23 mouse cellular contexts compared by ENCODE assay signal in the genomic region with DNA sequence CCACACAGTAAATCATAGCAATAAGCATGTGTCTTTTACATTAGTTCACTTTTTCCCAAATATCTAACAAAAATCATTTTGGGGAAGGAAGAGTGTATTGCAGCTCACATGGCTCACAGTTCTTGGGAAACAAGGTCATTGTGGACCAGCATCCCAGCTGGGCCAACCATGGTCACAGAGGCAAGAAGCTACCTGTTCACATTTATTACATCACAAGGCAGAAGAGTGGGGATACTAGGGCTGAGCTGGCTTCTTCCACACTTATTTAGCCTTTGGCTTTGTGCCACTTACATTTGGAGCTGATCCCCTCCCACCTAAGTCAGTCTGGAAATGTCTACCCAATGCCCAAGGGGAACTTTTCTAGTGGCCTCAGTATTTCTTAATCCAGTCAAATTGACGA.
"Had no signal": no experiment of that assay in that cellular context is flagged by ENCODE, and none has a peak within 500 bp of the region (broad histone marks: within the 10 kb centered on the region; RNA-seq: fewer than 3 reads in every experiment).

No protein-coding gene starts in this region.

- H3K9me3 ChIP-seq: kidney, embryonic 15.5 days; limb, embryonic 10.5 days; limb, embryonic 13.5 days; lung, embryonic 15.5 days; midbrain, embryonic 10.5 days; midbrain, embryonic 13.5 days; neural tube, embryonic 13.5 days had no signal

- H3K27me3 ChIP-seq: kidney, embryonic 15.5 days; limb, embryonic 13.5 days; lung, embryonic 15.5 days; megakaryocyte, embryonic 14.5 days; midbrain, embryonic 13.5 days; neural tube, embryonic 13.5 days had no signal

- DNase-seq: kidney, adult 11 months; kidney, adult 8-10 months; kidney, postnatal 10 days; kidney, postnatal 36 days; liver; liver, postnatal 0 days; lung, postnatal 10 days; lung, postnatal 36 days; retina, postnatal 1 day; right cerebral cortex, postnatal 25 days; thymus, postnatal 25 days had no signal

- H3K27ac ChIP-seq: kidney, embryonic 15.5 days; limb, embryonic 10.5 days; limb, embryonic 13.5 days; liver, embryonic 14.5 days; lung, embryonic 15.5 days; midbrain, embryonic 10.5 days; midbrain, embryonic 13.5 days; neural tube, embryonic 13.5 days; stomach, postnatal 0 days had no signal

- H3K36me3 ChIP-seq: kidney, embryonic 15.5 days; limb, embryonic 10.5 days; limb, embryonic 13.5 days; lung, embryonic 15.5 days; midbrain, embryonic 10.5 days; midbrain, embryonic 13.5 days; neural tube, embryonic 13.5 days had no signal

- H3K9ac ChIP-seq: kidney, embryonic 15.5 days; limb, embryonic 13.5 days; liver, embryonic 14.5 days; liver, postnatal 0 days; lung, embryonic 15.5 days; midbrain, embryonic 13.5 days; neural tube, embryonic 13.5 days had no signal

- ATAC-seq: midbrain, embryonic 13.5 days; midbrain, embryonic 16.5 days had no signal

- H3K4me3 ChIP-seq: kidney, embryonic 15.5 days; limb, embryonic 10.5 days; limb, embryonic 13.5 days; lung, embryonic 15.5 days; megakaryocyte, embryonic 14.5 days; midbrain, embryonic 10.5 days; midbrain, embryonic 13.5 days; myocyte; neural tube, embryonic 13.5 days had no signal

- H3K4me1 ChIP-seq: kidney, embryonic 15.5 days; limb, embryonic 10.5 days; megakaryocyte, embryonic 14.5 days; midbrain, embryonic 10.5 days; midbrain, embryonic 13.5 days; neural tube, embryonic 13.5 days had no signal

- H3K4me2 ChIP-seq: kidney, embryonic 15.5 days; limb, embryonic 13.5 days; lung, embryonic 15.5 days; midbrain, embryonic 13.5 days; neural tube, embryonic 13.5 days had no signal
